Mouse (Mus musculus) CH12.LX (cell line): Measurements from ENCODE around the gene Ddx4. TPM values are rescaled to one million over a fixed set of nuclear protein-coding genes. Genes with fewer than 3 reads are reported as not detected.

Source experiments
- DNase-seq: peaks from one replicate; pipeline ENCODE4 v3.0.0-alpha.2; 2013; ENCODE audit errors: extremely low read depth
- H3K27ac ChIP-seq: 2 replicates; pipeline ENCODE4 v1.5.1; 2012; ENCODE audit warnings: low read depth, mild to moderate bottlenecking, control low read depth, moderate library complexity; ENCODE audit not compliant: insufficient read depth
- H3K27me3 ChIP-seq: replicated peaks from 2 replicates; pipeline ENCODE3; 2012; ENCODE audit warnings: inconsistent platforms
- H3K36me3 ChIP-seq, 2 experiments: replicated peaks in 1 of 2; 2 replicates each; pipeline versions ENCODE3 to v1.6.1; 2012; ENCODE audit warnings: inconsistent platforms in 1 of 2, low read length in 1 of 2, mild to moderate bottlenecking in 1 of 2, mixed read lengths in 1 of 2, moderate library complexity in 1 of 2; ENCODE audit not compliant: control insufficient read depth in 1 of 2, insufficient read depth in 1 of 2
- H3K4me1 ChIP-seq, 2 experiments: 2 replicates each; pipeline ENCODE4 v1.6.1; 2012; ENCODE audit warnings: inconsistent platforms in 1 of 2, moderate library complexity in 1 of 2; ENCODE audit not compliant: insufficient read depth in 2 of 2, control insufficient read depth in 1 of 2
- H3K4me2 ChIP-seq: 2 replicates; pipeline ENCODE4 v1.6.1; 2012; ENCODE audit warnings: low read depth, mild to moderate bottlenecking, control low read depth; ENCODE audit not compliant: poor library complexity, insufficient read depth, severe bottlenecking
- H3K4me3 ChIP-seq, 3 experiments: fragments of 150-350 bp in 1 of 3; sonication (generic) in 1 of 3; replicated peaks in 1 of 3; 2 replicates each; pipeline versions ENCODE3 to v1.5.1; 2011 to 2012; ENCODE audit warnings: low read depth in 2 of 3, low read length in 2 of 3, mild to moderate bottlenecking in 2 of 3, moderate library complexity in 2 of 3, control low read depth in 1 of 3, improper control_type of control experiment in 1 of 3, inconsistent platforms in 1 of 3, mixed read lengths in 1 of 3; ENCODE audit not compliant: poor library complexity in 1 of 3
- H3K79me2 ChIP-seq: replicated peaks from 2 replicates; pipeline ENCODE4 v1.6.1; 2012; ENCODE audit warnings: mild to moderate bottlenecking, moderate library complexity; ENCODE audit not compliant: control insufficient read depth, poor library complexity, insufficient read depth, severe bottlenecking; ENCODE audit errors: extremely low read depth
- H3K9ac ChIP-seq: 2 replicates; pipeline ENCODE4 v1.6.1; 2012; ENCODE audit warnings: low read depth, mild to moderate bottlenecking, control low read depth, moderate library complexity; ENCODE audit not compliant: insufficient read depth
- H3K9me3 ChIP-seq: replicated peaks from 2 replicates; pipeline ENCODE3; 2012; ENCODE audit warnings: low read length, inconsistent platforms, mixed read lengths
- BHLHE40 ChIP-seq: IDR thresholded peaks from 2 replicates; pipeline ENCODE4 v1.6.1; 2011; ENCODE audit warnings: mild to moderate bottlenecking, low read depth, low read length, improper control_type of control experiment
- CHD1 ChIP-seq: IDR thresholded peaks from 2 replicates; pipeline ENCODE4 v1.6.1; 2012; ENCODE audit warnings: low read depth, low read length, improper control_type of control experiment, inconsistent platforms
- ELF1 ChIP-seq: IDR thresholded peaks from 2 replicates; pipeline ENCODE4 v1.6.1; 2014; ENCODE audit warnings: low read depth, mild to moderate bottlenecking, inconsistent platforms, low read length, improper control_type of control experiment
- GABPA ChIP-seq: IDR thresholded peaks from 2 replicates; pipeline ENCODE4 v1.6.1; 2012; ENCODE audit warnings: low read depth, low read length, improper control_type of control experiment, inconsistent platforms; ENCODE audit not compliant: insufficient replicate concordance
- HCFC1 ChIP-seq: IDR thresholded peaks from 2 replicates; pipeline ENCODE4 v1.6.1; 2012; ENCODE audit warnings: low read depth, mild to moderate bottlenecking, inconsistent platforms, low read length, improper control_type of control experiment
- JUN ChIP-seq: IDR thresholded peaks from 2 replicates; pipeline ENCODE4 v1.6.1; 2011; ENCODE audit warnings: low read depth, mild to moderate bottlenecking, low read length, improper control_type of control experiment, moderate library complexity; ENCODE audit not compliant: insufficient read depth
- KAT2A ChIP-seq: IDR thresholded peaks from 2 replicates; pipeline ENCODE4 v1.6.1; 2012; ENCODE audit warnings: low read length, improper control_type of control experiment, inconsistent platforms; ENCODE audit not compliant: insufficient replicate concordance
- MAFK ChIP-seq: IDR thresholded peaks from 2 replicates; pipeline ENCODE4 v1.6.1; 2011; ENCODE audit warnings: low read length, improper control_type of control experiment; ENCODE audit not compliant: insufficient replicate concordance
- MEF2A ChIP-seq: IDR thresholded peaks from 2 replicates; pipeline ENCODE4 v1.6.1; 2014; ENCODE audit warnings: low read depth, mild to moderate bottlenecking, inconsistent platforms, low read length, improper control_type of control experiment, borderline replicate concordance
- PAX5 ChIP-seq: IDR thresholded peaks from 2 replicates; pipeline ENCODE4 v1.6.1; 2012; ENCODE audit warnings: low read length, inconsistent platforms, mixed read lengths
- TCF12 ChIP-seq: IDR thresholded peaks from 2 replicates; pipeline ENCODE4 v1.6.1; 2014; ENCODE audit warnings: low read depth, mild to moderate bottlenecking, inconsistent platforms, low read length, improper control_type of control experiment
- USF1 ChIP-seq: IDR thresholded peaks from 2 replicates; pipeline ENCODE4 v1.6.1; 2014; ENCODE audit warnings: low read depth, mild to moderate bottlenecking, inconsistent platforms, low read length, improper control_type of control experiment
- USF2 ChIP-seq: conservative IDR thresholded peaks from 2 replicates; pipeline ENCODE4 v1.6.1; 2011; ENCODE audit warnings: low read depth, low read length, improper control_type of control experiment
- ZC3H11A ChIP-seq: IDR thresholded peaks from 2 replicates; pipeline ENCODE4 v1.6.1; 2012; ENCODE audit warnings: low read depth, mild to moderate bottlenecking, inconsistent platforms, low read length, improper control_type of control experiment
- ZKSCAN1 ChIP-seq: IDR thresholded peaks from 2 replicates; pipeline ENCODE4 v1.6.1; 2012; ENCODE audit warnings: low read depth, inconsistent platforms, low read length, improper control_type of control experiment, borderline replicate concordance
- ZNF384 ChIP-seq: IDR thresholded peaks from 2 replicates; pipeline ENCODE4 v1.6.1; 2012; ENCODE audit warnings: low read depth, low read length, improper control_type of control experiment, inconsistent platforms
- dilution Hi-C: fragments of 300-500 bp; cut with MboI; formaldehyde crosslinking; loops from 2 replicates; pipeline ENCODE4 v1.14.3; 2020; ENCODE audit warnings: low sequenced_read_pairs; ENCODE audit not compliant: extremely low pct_unique_long_range_greater_than_20kb, extremely low pct_ligation_motif_present
- in situ Hi-C: fragments of 300-500 bp; cut with MboI; formaldehyde crosslinking; loops from 3 replicates; pipeline ENCODE4 v1.14.3; 2019; ENCODE audit warnings: low sequenced_read_pairs, low pct_ligation_motif_present, low pct_unique_long_range_greater_than_20kb, mixed read lengths
- polyA plus RNA-seq: library from polyadenylated mRNA; unstranded; fragments of >175 nt; gene quantifications from 2 replicates; pipeline ENCODE4 v1.2.1, GENCODE M21; 2012; ENCODE audit warnings: low read depth; ENCODE audit not compliant: insufficient read length
- total RNA-seq, 2 experiments: library from RNA; depleted of rRNA; stranded (reverse); fragments of 300-350 nt in 1 of 2; fragments of >200 nt in 1 of 2; gene quantifications; 2 replicates each; pipeline ENCODE4 v1.2.3; 2012 to 2014

Ddx4 gene
- total and polyA plus RNA-seq, 3 experiments = 0.08 to 0.35 (median 0.27) TPM

DNA sequence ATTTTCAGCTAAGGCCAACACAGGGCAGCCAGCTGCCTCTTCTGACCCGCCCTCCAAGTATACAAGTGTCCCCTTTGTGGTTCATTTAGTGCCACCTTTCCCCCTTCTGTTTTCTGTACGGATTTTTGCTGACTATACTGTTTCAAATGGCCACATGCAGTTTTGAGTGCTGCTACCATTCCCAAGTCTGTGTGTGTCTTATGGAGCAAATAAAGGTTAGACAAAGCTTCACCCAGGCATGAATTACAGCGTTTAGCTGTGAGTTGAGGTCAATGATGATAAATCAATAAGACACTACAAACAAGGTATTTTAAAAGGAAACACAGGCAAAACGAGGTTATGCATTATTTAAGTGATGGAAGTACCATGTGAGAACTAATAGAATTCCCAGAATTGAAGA, 82.7 kb downstream of the Ddx4 start:
- no peaks in the 10 kb centered on the region for H3K79me2 ChIP-seq
- no peak overlapping the region for H3K4me3 ChIP-seq
- no peak for TF ChIP-seq ELF1
- peak; percentile 71 for TF ChIP-seq MAFK
- TF ChIP-seq, all 38 proteins: peak for 1
- no peak overlapping the region for H3K9ac ChIP-seq
- H3K4me2 ChIP-seq = no peak overlapping the region
- H3K27ac ChIP-seq = no peak overlapping the region
- no peaks in the 10 kb centered on the region for H3K9me3 ChIP-seq
- DNase-seq = no peak
- peaks cover 0 to 8% of the 10 kb centered on the region in 2 experiments; a peak in 1 of 4 replicates for H3K4me1 ChIP-seq
- H3K36me3 ChIP-seq = no peaks in the 10 kb centered on the region
- in situ Hi-C loops (no loop called here), dilution Hi-C loops (no loop called here)
- H3K27me3 ChIP-seq = peaks cover 2% of the 10 kb centered on the region

DNA sequence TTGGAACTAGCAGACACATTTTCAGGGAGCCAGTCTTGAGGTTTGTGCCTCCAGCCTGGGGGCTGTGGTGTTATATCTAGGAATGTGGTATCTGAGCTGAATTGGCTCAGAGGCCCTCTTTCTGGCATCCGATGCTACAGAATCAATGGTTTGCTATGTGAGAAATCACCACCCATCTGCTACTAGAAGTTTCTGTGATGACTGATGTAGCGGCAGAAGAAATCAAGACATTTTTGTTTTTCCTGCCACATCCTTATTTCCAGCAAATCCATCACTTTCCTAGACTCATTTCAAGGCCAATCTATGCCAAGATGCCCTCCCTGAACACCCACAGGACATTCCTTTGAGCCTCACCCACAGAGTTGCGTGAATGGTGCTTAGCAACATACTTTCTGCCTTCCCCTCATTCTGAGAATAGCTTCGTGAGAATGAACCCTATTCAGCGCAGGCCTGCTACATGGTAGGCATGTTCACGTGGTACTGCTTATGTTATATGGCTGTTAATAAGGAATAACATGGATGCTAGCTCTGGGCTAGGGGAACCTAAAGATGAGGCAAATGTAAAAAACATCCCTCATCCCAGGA, 91.6 kb downstream of the Ddx4 start:
- peaks cover 3 to 6% of the 10 kb centered on the region in 2 experiments; a peak in 3 of 4 replicates for H3K4me1 ChIP-seq
- in situ Hi-C loops (no loop called here), dilution Hi-C loops (no loop called here)
- peaks cover 2% of the 10 kb centered on the region for H3K27me3 ChIP-seq
- H3K79me2 ChIP-seq = no peaks in the 10 kb centered on the region
- DNase-seq = no peak
- no peak overlapping the region for H3K9ac ChIP-seq
- TF ChIP-seq HCFC1 = no peak
- TF ChIP-seq USF1 = no peak
- no peak for TF ChIP-seq KAT2A
- H3K4me3 ChIP-seq = no peak overlapping the region
- no peak overlapping the region for H3K4me2 ChIP-seq
- no peaks in the 10 kb centered on the region for H3K9me3 ChIP-seq
- H3K27ac ChIP-seq = no peak overlapping the region
- no peaks in the 10 kb centered on the region for H3K36me3 ChIP-seq

DNA sequence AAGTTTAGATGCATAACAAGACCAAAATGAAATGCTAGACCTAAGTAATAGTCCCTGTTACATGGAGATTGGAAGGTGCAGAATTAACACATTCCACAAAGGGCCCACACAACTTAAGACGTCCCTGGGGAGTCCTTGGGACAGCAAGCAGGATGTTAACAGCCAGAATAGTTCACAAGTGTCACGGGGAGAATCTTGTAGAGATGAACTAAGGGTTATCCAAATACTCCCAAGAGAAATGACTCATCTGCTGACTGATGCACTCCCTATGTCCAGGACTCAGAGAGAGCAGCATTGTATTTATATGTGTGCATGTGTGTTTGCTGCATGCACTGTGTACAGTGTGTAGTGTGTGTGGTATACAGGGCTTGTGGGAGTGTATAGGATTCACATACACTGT, 95.8 kb downstream of the Ddx4 start:
- dilution Hi-C loops (no loop called here), in situ Hi-C loops (loop anchor here (10.0 kb wide), 1 partner anchor 48 kb away; no protein-coding TSS in a partner anchor)
- no peak overlapping the region for H3K4me3 ChIP-seq
- H3K27me3 ChIP-seq = no peaks in the 10 kb centered on the region
- no peaks in the 10 kb centered on the region for H3K79me2 ChIP-seq
- DNase-seq = peak; percentile 9
- TF ChIP-seq TCF12 (no peak), ZNF384 (no peak), PAX5 (no peak), USF1 (no peak), ZC3H11A (no peak), USF2 (no peak), JUN (no peak), MEF2A (no peak), KAT2A (no peak), CHD1 (no peak), BHLHE40 (no peak), ZKSCAN1 (no peak), GABPA (no peak)
- H3K4me2 ChIP-seq = no peak overlapping the region
- peaks cover 3 to 6% of the 10 kb centered on the region in 2 experiments; a peak in 3 of 4 replicates for H3K4me1 ChIP-seq
- H3K9ac ChIP-seq = no peak overlapping the region
- no peaks in the 10 kb centered on the region for H3K36me3 ChIP-seq
- H3K9me3 ChIP-seq = no peaks in the 10 kb centered on the region
- H3K27ac ChIP-seq = no peak overlapping the region
